Mouse (Mus musculus) forebrain, embryonic 10.5 days (tissue): ENCODE data around the gene Itch. TPM values are rescaled to one million over a fixed set of nuclear protein-coding genes. Genes with fewer than 3 reads are reported as not detected.

Experiments used
- DNase-seq: peaks from one replicate; pipeline ENCODE4 v3.0.0-alpha.2; 2017; ENCODE audit warnings: low spot score; ENCODE audit errors: extremely low spot score
- H3K27ac ChIP-seq: fragments of 300-500 bp; sonication (generic); 2 replicates; pipeline ENCODE4 v1.5.1; 2016; ENCODE audit warnings: mild to moderate bottlenecking
- H3K27me3 ChIP-seq: fragments of 300-500 bp; sonication (generic); 2 replicates; pipeline ENCODE4 v1.6.1; 2016; ENCODE audit warnings: mild to moderate bottlenecking; ENCODE audit not compliant: poor library complexity, severe bottlenecking
- H3K36me3 ChIP-seq: fragments of 300-500 bp; sonication (generic); replicated peaks from 2 replicates; pipeline ENCODE4 v1.6.1; 2016; ENCODE audit warnings: mild to moderate bottlenecking, moderate library complexity
- H3K4me1 ChIP-seq: fragments of 300-500 bp; sonication (generic); 2 replicates; pipeline ENCODE4 v1.6.1; 2016
- H3K4me3 ChIP-seq: fragments of 300-500 bp; sonication (generic); 2 replicates; pipeline ENCODE4 v1.5.1; 2016; ENCODE audit warnings: mild to moderate bottlenecking, moderate library complexity
- H3K9me3 ChIP-seq: fragments of 300-500 bp; sonication (generic); 2 replicates; pipeline ENCODE4 v1.6.1; 2016; ENCODE audit warnings: mild to moderate bottlenecking, moderate library complexity
- whole genome bisulfite sequencing: fragments of 180-500 bp; shearing (Covaris S2); methylation state at CpG from one replicate; pipeline ENCODE4 v1.1.7; 2016; 5-methylcytosine and 5-hydroxymethylcytosine counted together
- polyA plus RNA-seq: library from polyadenylated mRNA; unstranded; fragments of >200 nt; fragmentation: Nextera tagmentation; extraction: Ambion mirVana; gene quantifications from 2 replicates; pipeline ENCODE4 v1.2.1, GENCODE M21; 2016

Gene Itch
- 54.7 and 58.7 TPM in 2 replicates for polyA plus RNA-seq

DNA sequence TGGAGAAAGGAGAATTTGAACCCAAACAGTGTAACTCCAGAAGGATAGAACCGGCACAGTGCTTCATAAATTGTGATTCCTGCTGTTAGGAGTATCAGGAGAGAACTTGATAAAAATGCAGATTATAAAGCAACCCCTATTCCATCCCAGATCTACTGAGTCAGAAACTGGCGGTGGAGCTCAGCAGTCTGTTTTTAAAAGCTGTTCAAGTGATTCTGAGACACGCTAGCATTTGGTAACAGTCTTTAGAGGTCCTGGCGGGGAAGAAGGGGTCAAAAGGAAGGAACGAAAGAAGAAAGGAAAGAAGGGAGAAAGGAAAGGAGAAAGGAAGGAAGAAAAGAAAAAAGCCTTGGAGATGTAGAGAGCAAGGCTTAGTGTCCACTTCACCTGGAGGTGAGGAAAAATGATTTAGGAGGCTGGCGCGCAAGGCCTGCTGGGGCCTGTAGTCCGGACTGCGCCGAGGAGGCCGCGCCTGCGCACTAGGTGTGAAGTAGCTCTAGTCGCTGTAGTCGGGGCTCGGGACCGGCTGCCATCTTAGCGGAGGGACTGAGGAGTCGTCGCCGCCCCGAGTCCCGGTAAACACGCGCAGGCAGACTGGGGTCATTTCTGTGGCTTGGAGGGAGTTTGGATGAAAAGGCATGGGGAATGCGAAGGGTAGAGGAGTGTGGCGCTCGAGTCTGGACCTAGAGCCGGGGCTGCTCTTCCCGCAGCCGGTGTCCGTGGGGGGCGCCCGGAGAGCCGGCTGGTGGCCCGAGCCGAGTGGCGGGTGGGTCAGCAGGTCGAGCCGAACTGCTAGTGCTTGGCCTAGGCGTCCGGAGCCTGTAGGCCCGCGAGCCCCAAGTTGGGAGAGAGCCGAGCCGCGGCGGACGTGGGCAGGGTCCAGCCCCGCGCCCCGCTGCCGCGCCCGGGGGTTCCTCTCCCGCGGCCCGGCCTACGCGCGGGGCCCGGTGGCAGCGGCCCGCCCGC lies at the start of gene Itch:
Gene Itch, plus strand, starts transcription at position 499 of the 966 bp plus-strand sequence.
- peak within 1 kb of the TSS; percentile 97 for H3K27ac ChIP-seq
- no peaks in the 10 kb centered on the region for H3K27me3 ChIP-seq
- peak within 1 kb of the TSS; percentile 85 for H3K4me3 ChIP-seq
- WGBS: 3% methylated on average over 62 of the region's 65 CpGs
- H3K4me1 ChIP-seq: peaks cover 30% of the 10 kb centered on the region
- H3K9me3 ChIP-seq: peaks cover 1% of the 10 kb centered on the region; the same call in 1 of the 2 replicates
- DNase-seq: peak; percentile 90
- peaks cover 10% of the 10 kb centered on the region for H3K36me3 ChIP-seq

DNA sequence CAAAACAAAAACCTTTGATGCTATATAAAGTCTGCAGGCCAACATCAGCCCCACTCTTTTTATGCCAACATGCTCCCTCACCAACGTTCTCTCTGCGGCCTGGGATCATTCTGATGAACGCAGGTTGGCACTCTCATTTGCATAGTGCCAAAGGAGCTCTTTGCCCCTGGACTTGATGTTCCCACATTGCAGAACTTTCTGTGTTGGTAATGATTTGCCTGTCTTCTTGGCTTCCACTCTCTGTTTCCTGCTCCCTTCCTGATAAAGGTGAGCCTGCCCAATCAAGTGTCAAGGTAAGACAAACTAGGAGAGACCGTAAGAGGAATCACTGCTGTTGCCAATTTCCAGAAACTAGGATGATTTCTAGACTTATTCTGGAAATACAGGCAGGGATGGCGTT lies 48.8 kb upstream of the Itch start:
- Histone ChIP-seq H3K9me3 (no peaks in the 10 kb centered on the region), H3K27ac (no peak overlapping the region), H3K4me3 (no peak overlapping the region), H3K27me3 (no peaks in the 10 kb centered on the region), H3K4me1 (0 out of 2 replicates have a peak, but pooled peaks cover 5% of the 10 kb centered on the region), H3K36me3 (no peaks in the 10 kb centered on the region)
- no peak for DNase-seq
- 92% methylated on average over 5 of the region's 5 CpGs for WGBS

DNA sequence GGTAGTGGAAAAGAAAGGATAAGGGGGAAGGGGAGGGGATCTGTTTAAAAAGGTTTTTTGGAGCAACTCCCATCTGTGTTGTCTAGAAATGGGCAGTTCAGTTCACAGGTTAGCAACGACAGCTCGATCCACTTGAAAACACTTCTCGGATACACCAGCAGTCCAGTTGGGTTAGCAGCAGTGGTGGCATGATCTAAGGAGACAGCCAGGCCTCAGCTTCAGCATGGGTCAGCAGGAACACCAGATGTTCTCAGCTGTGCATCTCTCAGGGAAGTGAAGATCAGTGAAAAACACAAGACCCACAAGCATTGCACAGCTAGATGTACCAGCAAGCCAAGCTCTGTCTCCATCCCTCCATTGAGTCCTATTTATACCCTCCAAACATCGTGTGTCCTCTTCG lies 47.0 kb upstream of the Itch start:
- Histone ChIP-seq H3K4me1 (no peaks in the 10 kb centered on the region), H3K27me3 (no peaks in the 10 kb centered on the region), H3K9me3 (no peaks in the 10 kb centered on the region), H3K27ac (no peak overlapping the region), H3K36me3 (no peaks in the 10 kb centered on the region), H3K4me3 (no peak overlapping the region)
- no peak for DNase-seq
- 93% methylated on average over 5 of the region's 5 CpGs for WGBS

DNA sequence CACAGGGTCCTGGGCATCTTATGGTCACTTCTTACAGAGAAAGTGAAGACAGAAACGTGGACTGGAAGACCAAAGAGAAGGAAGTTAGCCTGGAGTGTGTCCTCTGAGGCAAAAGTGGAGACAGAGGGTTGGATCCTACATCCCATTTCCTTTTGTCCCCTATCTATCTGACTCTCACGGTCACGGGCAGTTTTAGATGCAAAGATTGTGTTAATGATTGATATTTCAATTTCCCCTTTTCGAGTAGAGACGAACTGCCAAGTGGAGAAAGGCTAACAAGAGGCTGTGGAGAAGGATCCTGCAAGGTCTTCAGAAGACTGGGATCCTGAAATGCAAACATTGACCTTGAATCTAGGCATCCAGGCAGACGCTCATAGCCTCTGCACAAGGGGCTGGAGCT lies 45.0 kb upstream of the Itch start:
- no peak for DNase-seq
- WGBS: 87% methylated on average over 6 of the region's 6 CpGs
- Histone ChIP-seq H3K27ac (no peak overlapping the region), H3K36me3 (no peaks in the 10 kb centered on the region), H3K27me3 (no peaks in the 10 kb centered on the region), H3K4me1 (no peaks in the 10 kb centered on the region), H3K9me3 (no peaks in the 10 kb centered on the region), H3K4me3 (no peak overlapping the region)

DNA sequence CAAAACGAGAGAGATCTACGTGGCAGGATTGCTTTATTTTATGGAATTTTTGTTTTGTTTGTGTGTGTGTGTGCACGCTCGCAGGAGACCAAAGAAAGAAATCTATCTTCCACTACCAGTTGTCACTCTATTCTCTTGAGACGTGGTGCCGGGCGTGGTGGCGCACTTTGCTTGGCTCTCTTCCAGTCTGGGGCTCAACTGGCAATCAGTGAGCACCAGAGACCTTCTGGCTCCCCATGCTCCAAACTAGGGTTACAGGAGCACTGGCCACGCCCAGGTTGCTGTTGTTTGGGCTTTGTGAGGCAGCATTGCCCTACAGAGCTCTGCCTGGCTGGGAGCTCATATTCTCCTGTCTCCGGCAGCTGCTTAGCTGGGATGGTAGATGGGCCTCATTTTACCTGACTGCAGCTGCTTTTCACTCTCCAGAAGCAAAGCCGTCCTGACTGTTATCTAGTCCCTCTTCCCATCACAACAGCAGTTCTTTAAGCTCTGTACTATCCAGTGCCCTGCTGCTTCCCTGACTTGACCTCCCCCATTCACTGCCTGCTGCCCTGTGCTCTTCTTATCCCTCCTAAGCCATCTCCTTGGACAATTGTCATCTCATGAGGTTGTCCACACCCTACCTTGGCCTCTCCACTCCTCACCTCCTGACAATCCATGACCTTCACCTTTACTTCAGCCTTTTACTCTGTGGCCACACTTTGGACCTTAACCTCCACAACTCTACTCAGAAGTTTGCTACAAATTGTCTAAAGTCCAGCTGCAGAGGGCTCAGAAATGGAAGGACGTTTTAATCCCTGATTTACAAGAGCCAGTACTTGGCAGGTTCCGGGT lies 42.2 kb upstream of the Itch start:
- Histone ChIP-seq H3K27me3 (no peaks in the 10 kb centered on the region), H3K4me1 (no peaks in the 10 kb centered on the region), H3K9me3 (no peaks in the 10 kb centered on the region), H3K36me3 (no peaks in the 10 kb centered on the region), H3K4me3 (no peak overlapping the region), H3K27ac (no peak overlapping the region)
- DNase-seq: no peak
- WGBS: 78% methylated on average over 13 of the region's 13 CpGs

DNA sequence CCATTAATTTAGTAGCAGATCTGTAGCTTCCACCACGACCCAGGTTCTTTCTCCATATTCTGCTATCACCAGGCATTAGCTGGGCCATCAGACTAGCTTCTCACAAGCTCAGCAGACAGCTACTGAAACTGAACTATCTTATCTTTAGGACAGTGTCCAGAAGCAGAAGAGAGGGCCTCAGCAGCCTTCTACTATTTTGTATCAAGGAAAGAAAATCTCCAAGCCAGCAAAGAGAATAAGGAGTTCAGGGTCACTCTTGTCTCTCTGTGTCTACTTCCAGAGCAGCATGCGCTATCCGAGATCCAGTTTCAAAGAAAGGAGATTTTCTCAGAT lies 41.6 kb upstream of the Itch start:
- Histone ChIP-seq H3K4me3 (no peak overlapping the region), H3K4me1 (no peaks in the 10 kb centered on the region), H3K9me3 (no peaks in the 10 kb centered on the region), H3K27ac (no peak overlapping the region), H3K36me3 (no peaks in the 10 kb centered on the region), H3K27me3 (no peaks in the 10 kb centered on the region)
- DNase-seq: no peak
- WGBS: 88% methylated on average over 3 of the region's 3 CpGs

DNA sequence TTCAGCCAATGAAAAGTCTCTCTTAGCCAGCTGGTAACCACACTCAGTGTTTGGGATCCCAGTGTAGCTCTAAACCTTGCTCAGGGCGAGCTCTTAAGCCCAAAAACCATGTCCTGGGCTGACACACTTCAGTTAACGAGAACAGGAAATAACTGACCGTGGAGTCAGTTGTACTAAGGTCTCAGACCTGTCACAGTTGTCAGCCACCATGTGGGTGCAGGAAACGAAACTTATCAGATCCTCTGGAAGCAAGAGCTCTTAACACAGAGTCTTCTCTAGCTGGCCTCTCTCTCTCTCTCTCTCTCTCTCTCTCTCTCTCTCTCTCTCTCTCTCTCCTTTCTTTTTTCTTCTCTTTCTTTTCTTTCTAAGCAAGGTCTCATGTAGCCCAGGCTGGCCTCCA lies 39.9 kb upstream of the Itch start:
- WGBS: 69% methylated on average over 4 of the region's 4 CpGs
- H3K4me3 ChIP-seq: no peak overlapping the region
- H3K27ac ChIP-seq: no peak overlapping the region
- DNase-seq: no peak
- H3K27me3 ChIP-seq: no peaks in the 10 kb centered on the region
- no peaks in the 10 kb centered on the region for H3K9me3 ChIP-seq
- H3K36me3 ChIP-seq: no peaks in the 10 kb centered on the region
- no peaks in the 10 kb centered on the region for H3K4me1 ChIP-seq

DNA sequence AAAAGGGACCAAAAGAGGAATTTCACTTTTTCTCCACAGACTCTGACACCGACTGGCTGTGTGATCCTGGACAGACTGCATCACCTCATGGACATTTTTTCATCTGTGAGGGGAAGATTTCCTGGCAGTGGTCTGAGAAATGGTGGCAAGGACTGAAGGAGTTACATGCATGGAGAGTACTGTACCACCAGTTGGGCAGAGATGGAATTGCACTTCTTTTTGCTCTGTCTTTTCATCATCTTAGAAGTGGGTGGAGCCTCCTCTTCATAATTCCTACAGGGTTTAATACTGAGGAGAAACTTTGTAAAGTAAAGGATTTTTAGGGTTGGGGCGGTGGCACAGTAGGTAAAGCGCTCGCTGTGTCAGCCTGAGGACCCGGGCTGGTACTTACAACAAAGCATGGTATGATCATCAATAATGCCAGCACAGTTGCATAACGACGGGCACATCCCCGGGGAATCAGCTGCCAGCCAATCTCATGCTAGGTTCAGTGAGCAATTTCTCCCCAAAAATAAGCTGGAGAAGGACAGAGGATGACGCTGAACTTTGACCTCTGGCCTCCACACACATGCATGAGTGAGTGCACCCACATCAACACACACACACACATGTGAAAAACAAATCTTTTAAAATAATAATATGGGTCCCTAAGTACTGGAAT lies 34.5 kb upstream of the Itch start:
- DNase-seq: no peak
- WGBS: 88% methylated on average over 9 of the region's 9 CpGs
- H3K9me3 ChIP-seq: no peaks in the 10 kb centered on the region

DNA sequence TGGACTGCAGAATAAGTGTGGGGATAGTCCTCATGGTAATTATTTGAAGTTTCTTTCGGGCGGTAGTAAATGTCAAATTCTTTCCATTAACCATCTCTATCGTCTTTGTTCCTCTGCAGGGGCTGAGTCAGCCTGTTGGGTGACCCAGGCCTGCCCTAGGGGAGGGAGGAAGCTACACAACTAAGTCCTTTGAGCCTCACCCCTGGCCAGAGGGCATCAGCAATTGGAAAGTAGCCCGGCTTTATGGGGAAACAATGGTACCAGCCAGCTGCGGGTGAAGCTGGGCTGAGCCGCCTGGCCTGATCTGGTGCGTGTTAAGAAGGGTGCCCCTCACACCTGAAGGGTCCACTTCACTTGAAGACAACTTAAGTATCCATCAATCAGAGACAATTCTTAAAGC lies 33.9 kb upstream of the Itch start:
- no peak for DNase-seq
- no peak overlapping the region for H3K27ac ChIP-seq

More for the DNA sequence above, 34.5 kb upstream of the Itch start:
- H3K36me3 ChIP-seq: no peaks in the 10 kb centered on the region
- no peaks in the 10 kb centered on the region for H3K27me3 ChIP-seq
- no peak overlapping the region for H3K27ac ChIP-seq
- H3K4me3 ChIP-seq: no peak overlapping the region
- H3K4me1 ChIP-seq: peaks cover 10% of the 10 kb centered on the region

DNA sequence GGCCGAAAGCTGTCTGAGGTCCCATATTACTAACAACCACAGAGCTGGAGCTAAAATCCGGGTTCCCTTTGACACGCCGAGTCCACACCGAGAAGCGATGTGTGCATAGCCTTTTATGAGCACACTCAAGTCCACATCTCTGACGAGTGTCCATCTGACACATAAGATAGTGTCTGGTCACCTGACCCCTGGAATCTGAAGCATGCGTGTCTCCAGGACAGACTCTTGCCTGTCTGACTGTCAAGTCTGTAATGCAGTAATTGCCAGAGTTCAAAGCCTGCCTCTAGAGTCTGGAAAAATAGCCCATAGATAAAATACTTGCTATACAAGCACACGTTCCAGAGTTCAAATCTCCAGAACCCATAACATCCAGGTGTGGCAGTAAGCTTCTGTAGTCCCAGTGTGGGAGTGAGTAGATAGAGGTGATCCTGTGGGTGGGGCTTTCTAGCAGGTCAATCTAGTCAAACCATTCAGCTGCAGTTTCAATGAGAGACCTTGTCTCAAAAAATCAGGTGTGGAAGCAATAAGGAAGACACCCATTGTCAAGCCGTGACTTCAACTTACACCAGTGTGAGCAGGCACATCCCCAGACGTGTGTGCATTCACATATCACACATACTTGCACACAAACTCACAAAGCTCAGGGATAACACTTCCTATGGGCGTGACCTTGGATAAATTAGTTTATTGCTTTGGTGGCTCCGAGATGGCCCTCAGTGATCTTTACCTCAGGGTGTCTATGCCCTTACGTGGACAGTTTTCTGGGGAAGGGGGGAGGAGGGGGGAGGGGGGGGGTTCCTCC lies 33.1 kb upstream of the Itch start:
- Histone ChIP-seq H3K36me3 (no peaks in the 10 kb centered on the region), H3K27me3 (no peaks in the 10 kb centered on the region), H3K9me3 (no peaks in the 10 kb centered on the region), H3K4me3 (no peak overlapping the region), H3K4me1 (peaks cover 10% of the 10 kb centered on the region), H3K27ac (no peak overlapping the region)
- WGBS: 85% methylated on average over 14 of the region's 14 CpGs
- DNase-seq: no peak

More for the DNA sequence above, 33.9 kb upstream of the Itch start:
- Histone ChIP-seq H3K4me1 (peaks cover 10% of the 10 kb centered on the region), H3K9me3 (no peaks in the 10 kb centered on the region), H3K36me3 (no peaks in the 10 kb centered on the region), H3K27me3 (no peaks in the 10 kb centered on the region), H3K4me3 (no peak overlapping the region)
- WGBS: 60% methylated on average over 7 of the region's 7 CpGs

DNA sequence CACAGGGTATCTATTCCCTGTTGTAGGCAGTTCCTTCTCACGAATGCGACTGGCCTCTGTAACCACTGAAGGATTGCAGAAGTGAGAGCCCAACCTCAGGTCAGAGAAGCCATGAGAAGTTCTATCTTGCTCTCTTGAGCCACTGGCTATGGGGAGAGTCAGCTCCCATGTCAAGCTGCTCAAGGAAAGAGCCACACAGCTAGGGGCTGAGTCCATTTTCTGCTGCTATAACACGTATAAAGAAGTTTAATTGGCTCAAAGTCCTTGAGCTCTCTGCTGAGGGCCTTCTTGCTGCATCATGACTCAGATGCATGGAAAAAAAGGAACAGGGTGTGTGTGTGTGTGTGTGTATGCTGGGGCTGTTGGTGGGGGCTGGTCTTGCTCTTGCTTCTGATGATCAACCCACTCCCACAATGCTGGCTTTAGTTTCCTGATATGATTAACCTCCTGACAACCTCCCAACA lies 32.5 kb upstream of the Itch start:
- Histone ChIP-seq H3K4me1 (peaks cover 10% of the 10 kb centered on the region), H3K4me3 (no peak overlapping the region), H3K27ac (no peak overlapping the region), H3K9me3 (no peaks in the 10 kb centered on the region), H3K36me3 (no peaks in the 10 kb centered on the region), H3K27me3 (no peaks in the 10 kb centered on the region)
- no peak for DNase-seq
- 86% methylated on average over 3 of the region's 3 CpGs for WGBS

DNA sequence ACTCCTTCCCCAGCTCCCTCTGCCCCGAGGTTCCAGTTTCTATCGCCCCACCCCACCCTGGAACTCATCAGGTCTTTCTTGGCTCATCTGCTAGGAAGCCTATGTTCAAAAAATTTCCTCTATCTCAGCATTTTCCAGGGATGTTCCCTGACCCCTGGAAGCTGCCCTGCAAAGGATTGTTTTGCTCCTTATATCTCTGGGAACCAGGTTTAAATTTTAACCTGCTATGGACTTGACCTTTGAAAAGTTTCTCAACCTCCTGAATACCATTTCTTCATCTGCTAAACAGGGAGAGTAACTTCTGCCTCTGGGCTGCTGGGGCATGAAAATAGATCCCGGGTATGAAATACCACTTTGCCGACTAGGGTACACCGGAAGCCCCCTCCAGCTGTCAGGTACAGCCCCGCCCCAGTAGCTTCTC lies 31.5 kb upstream of the Itch start:
- Histone ChIP-seq H3K36me3 (no peaks in the 10 kb centered on the region), H3K4me3 (no peak overlapping the region), H3K27me3 (no peaks in the 10 kb centered on the region), H3K4me1 (peaks cover 10% of the 10 kb centered on the region), H3K9me3 (no peaks in the 10 kb centered on the region), H3K27ac (no peak overlapping the region)
- 71% methylated on average over 6 of the region's 6 CpGs for WGBS
- DNase-seq: no peak
